Mouse (Mus musculus): ENCODE measurements around the gene C3.
A peak's percentile ranks its signal among the peaks of the same experiment; 100 is the strongest.

Gene C3

DNA sequence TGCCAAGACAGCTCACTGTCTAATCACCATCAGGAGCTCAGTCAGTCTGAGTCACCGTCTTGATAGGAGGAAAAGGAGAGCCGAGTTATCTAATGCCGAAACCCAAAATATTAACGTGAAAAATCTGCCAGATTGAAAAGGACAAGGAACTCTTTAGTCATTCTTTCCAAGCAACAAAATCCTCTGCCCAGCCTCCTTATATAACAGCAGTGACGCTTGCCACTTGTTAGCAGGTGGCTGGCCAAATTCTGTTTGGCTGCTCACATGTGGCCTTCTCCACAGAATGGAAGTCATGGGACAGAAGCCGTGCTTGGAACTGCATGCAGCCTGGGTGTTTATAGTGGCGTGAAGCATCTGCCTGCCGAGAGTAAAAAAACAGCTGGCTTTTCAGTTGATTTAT is 31.8 kb upstream of the C3 start:
- no peaks in the 10 kb centered on the region for H3K27me3 ChIP-seq (ENCODE audit: control insufficient read depth, insufficient read depth, low read length, poor library complexity, severe bottlenecking)
- H3K36me3 ChIP-seq (ENCODE audit: control insufficient read depth, insufficient read depth, low read length, poor library complexity, severe bottlenecking): peaks cover 3% of the 10 kb centered on the region; the same call in 1 of the 2 replicates
- DNase-seq (ENCODE audit: low read depth, low spot score): no peak

DNA sequence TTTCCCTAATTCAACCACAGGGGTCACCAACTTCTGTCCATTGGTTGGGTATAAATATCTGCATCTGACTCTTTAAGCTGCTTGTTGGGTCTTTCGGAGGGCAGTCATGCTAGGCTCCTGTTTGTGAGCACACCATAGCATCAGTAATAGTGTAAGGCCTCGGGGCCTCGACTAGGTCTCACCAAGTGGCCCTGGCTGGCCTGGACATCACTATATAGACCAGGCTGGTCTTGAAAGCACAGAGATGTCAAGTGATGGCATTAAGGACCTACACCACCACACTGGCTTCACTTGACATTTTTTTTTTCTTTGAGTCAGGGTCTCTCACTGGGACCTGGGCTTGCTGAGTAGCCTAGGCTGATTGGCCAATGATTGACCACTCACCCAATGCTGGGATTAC is 30.3 kb upstream of the C3 start:
- Histone ChIP-seq H3K27me3 (ENCODE audit: control insufficient read depth, insufficient read depth, low read length, poor library complexity, severe bottlenecking) (no peaks in the 10 kb centered on the region), H3K36me3 (ENCODE audit: control insufficient read depth, insufficient read depth, low read length, poor library complexity, severe bottlenecking) (peaks cover 3% of the 10 kb centered on the region; the same call in 1 of the 2 replicates)
- DNase-seq (ENCODE audit: low read depth, low spot score): no peak

DNA sequence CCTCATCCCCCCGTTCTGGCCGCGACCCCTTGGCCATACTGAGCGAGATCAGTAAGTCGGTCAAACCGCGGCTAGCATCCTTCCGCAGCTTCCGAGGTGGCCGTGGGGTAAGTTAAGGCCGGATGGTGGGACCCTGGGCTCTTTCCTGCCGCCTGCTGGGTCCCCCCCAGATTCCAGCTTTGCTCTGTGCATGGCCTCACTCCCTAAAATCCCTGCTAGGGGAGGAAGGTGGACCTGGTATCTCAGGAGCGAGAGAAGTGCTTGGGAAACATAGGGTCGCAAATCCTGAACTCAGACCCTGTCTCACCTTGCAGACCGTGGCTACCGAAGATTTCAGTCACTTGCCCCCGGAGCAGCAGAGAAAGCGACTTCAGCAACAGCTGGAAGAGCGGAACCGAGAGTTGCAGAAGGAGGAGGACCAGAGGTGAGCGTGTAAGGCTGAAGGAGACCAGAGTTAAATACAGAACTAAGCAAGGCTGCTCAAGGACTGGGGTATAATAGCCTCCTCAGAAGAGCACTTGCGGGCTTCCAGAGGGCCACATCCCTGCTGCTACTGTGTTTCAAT is 29.1 kb upstream of the C3 start:
- no peaks in the 10 kb centered on the region for H3K27me3 ChIP-seq (ENCODE audit: control insufficient read depth, insufficient read depth, low read length, poor library complexity, severe bottlenecking)
- H3K36me3 ChIP-seq (ENCODE audit: control insufficient read depth, insufficient read depth, low read length, poor library complexity, severe bottlenecking): peaks cover 3% of the 10 kb centered on the region; the same call in 1 of the 2 replicates
- no peak for DNase-seq (ENCODE audit: low read depth, low spot score)

- no peak for DNase-seq (ENCODE audit: low read depth, low spot score)
- H3K36me3 ChIP-seq (ENCODE audit: control insufficient read depth, insufficient read depth, low read length, poor library complexity, severe bottlenecking): peaks cover 3% of the 10 kb centered on the region; the same call in 1 of the 2 replicates
Measured at GRCm38 (mm10) chr17:57255354-57255753, 27.4 kb upstream of the C3 start.

DNA sequence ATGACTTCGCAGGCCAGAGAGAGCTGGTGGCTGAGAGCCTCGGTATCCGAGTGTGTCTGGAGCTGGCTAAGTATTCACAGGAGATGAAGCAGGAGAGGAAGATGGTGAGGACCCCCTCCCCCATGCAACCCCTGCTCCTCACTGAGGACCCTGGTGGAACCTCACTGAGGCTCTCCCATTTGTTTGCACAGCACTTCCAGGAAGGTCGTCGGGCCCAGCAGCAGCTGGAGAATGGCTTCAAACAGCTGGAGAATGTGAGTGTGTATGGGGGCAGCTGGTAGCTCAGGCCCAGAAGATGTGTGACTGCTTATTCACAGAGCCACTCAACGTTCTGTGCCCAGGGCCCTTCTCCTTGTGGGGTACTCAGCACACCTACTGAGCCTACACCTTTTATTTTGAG is 25.4 kb upstream of the C3 start:
- DNase-seq (ENCODE audit: low read depth, low spot score): no peak
- Histone ChIP-seq H3K36me3 (ENCODE audit: control insufficient read depth, insufficient read depth, low read length, poor library complexity, severe bottlenecking) (peaks cover 3% of the 10 kb centered on the region; the same call in 1 of the 2 replicates), H3K27me3 (ENCODE audit: control insufficient read depth, insufficient read depth, low read length, poor library complexity, severe bottlenecking) (no peaks in the 10 kb centered on the region)

More at GRCm38 (mm10) chr17:57255354-57255753, 27.4 kb upstream of the C3 start:
- H3K27me3 ChIP-seq (ENCODE audit: control insufficient read depth, insufficient read depth, low read length, poor library complexity, severe bottlenecking): no peaks in the 10 kb centered on the region

- Histone ChIP-seq H3K36me3 (ENCODE audit: control insufficient read depth, insufficient read depth, low read length, poor library complexity, severe bottlenecking) (peaks cover 3% of the 10 kb centered on the region; the same call in 1 of the 2 replicates), H3K27me3 (ENCODE audit: control insufficient read depth, insufficient read depth, low read length, poor library complexity, severe bottlenecking) (no peaks in the 10 kb centered on the region)
- no peak for DNase-seq (ENCODE audit: low read depth, low spot score)
Measured at GRCm38 (mm10) chr17:57251431-57251830, 23.5 kb upstream of the C3 start.

- peak; percentile 21 for DNase-seq (ENCODE audit: low read depth, low spot score)
- H3K27me3 ChIP-seq (ENCODE audit: control insufficient read depth, insufficient read depth, low read length, poor library complexity, severe bottlenecking): no peaks in the 10 kb centered on the region
Measured at GRCm38 (mm10) chr17:57250461-57251160, 22.7 kb upstream of the C3 start.

GRCm38 (mm10) chr17:57249186-57250181 is 21.5 kb upstream of the C3 start, which contains the start of gene Trip10:
Trip10 (plus strand) TSS chr17:57249455.
- 0 out of 2 replicates have a peak, but pooled peaks cover 2% of the 10 kb centered on the region for H3K36me3 ChIP-seq (ENCODE audit: control insufficient read depth, insufficient read depth, low read length, poor library complexity, severe bottlenecking)
- DNase-seq (ENCODE audit: low read depth, low spot score): peak; percentile 96
- H3K27me3 ChIP-seq (ENCODE audit: control insufficient read depth, insufficient read depth, low read length, poor library complexity, severe bottlenecking): no peaks in the 10 kb centered on the region

More at GRCm38 (mm10) chr17:57250461-57251160, 22.7 kb upstream of the C3 start:
- peaks cover 3% of the 10 kb centered on the region; the same call in 1 of the 2 replicates for H3K36me3 ChIP-seq (ENCODE audit: control insufficient read depth, insufficient read depth, low read length, poor library complexity, severe bottlenecking)

GRCm38 (mm10) chr17:57248771-57249170 is 20.8 kb upstream of the C3 start:
- Histone ChIP-seq H3K36me3 (ENCODE audit: control insufficient read depth, insufficient read depth, low read length, poor library complexity, severe bottlenecking) (0 out of 2 replicates have a peak, but pooled peaks cover 6% of the 10 kb centered on the region), H3K27me3 (ENCODE audit: control insufficient read depth, insufficient read depth, low read length, poor library complexity, severe bottlenecking) (no peaks in the 10 kb centered on the region)
- DNase-seq (ENCODE audit: low read depth, low spot score): peak; percentile 38

DNA sequence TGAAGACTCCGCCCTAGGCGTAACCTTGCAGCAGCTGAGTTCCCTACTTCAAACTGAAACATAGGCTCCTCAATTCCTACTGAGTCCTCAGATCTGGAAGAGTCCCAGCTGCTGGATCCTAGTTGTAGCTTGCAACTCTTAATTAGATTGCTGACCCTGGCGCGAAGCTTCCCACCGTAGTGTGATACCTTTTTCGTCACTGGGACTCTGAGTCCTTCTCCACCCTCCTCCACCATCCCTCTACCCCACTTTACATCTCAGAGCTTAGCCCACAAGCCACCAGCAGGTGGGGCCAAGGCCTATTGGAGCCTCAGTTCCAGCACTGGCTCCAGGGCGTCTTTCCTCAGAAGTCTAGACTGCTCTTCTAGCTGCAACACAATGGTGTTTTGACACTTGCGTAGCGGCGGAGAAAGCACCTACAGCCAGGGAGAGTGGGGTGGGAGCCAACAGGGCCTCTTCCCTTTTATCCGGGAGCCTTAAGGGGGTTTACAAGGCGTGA is 20.3 kb upstream of the C3 start, which contains the start of gene Gpr108:
Gpr108 (minus strand) TSS at position 246 of the 499 bp plus-strand sequence.
- H3K36me3 ChIP-seq (ENCODE audit: control insufficient read depth, insufficient read depth, low read length, poor library complexity, severe bottlenecking): peaks cover 6% of the 10 kb centered on the region; the same call in 1 of the 2 replicates
- peak; percentile 89 for DNase-seq (ENCODE audit: low read depth, low spot score)

GRCm38 (mm10) chr17:57247393-57248200 is 19.7 kb upstream of the C3 start:
- peak; percentile 96 for DNase-seq (ENCODE audit: low read depth, low spot score)
- Histone ChIP-seq H3K36me3 (ENCODE audit: control insufficient read depth, insufficient read depth, low read length, poor library complexity, severe bottlenecking) (peaks cover 12% of the 10 kb centered on the region), H3K27me3 (ENCODE audit: control insufficient read depth, insufficient read depth, low read length, poor library complexity, severe bottlenecking) (no peaks in the 10 kb centered on the region)

More for the DNA sequence above, 20.3 kb upstream of the C3 start, which contains the start of gene Gpr108:
- no peaks in the 10 kb centered on the region for H3K27me3 ChIP-seq (ENCODE audit: control insufficient read depth, insufficient read depth, low read length, poor library complexity, severe bottlenecking)

- no peaks in the 10 kb centered on the region for H3K27me3 ChIP-seq (ENCODE audit: control insufficient read depth, insufficient read depth, low read length, poor library complexity, severe bottlenecking)
- peaks cover 16% of the 10 kb centered on the region for H3K36me3 ChIP-seq (ENCODE audit: control insufficient read depth, insufficient read depth, low read length, poor library complexity, severe bottlenecking)
- peak; percentile 18 for DNase-seq (ENCODE audit: low read depth, low spot score)
Measured at GRCm38 (mm10) chr17:57246663-57247392, 18.9 kb upstream of the C3 start.

DNA sequence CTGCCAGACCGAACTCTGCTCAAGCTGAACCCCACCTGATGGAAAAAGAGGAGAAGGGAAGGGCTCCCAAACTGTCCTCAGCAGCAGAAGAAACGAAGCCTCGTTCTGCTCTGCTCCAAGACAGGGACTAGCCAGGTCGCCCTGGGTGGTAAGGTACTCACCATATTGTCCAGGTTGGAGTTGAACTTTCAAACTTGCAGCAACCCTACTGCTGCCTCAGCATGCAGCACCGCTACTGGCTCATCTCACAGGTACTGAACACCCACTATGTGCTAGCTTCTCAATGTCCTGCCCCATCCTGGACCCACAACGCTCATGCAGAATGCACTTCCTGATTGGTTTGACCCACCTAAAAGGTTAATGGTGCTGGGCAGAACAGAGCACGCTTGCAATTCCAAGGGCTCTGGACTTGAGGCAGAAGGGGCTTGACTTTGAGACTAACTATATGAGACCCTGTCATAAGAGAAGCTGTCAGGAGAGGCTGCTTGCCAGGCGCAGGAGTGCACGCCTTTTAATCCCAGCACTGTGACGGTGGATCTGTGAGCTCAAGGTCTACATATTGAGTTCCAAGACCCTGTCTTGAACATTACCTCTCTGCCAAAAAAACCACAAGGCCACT is 17.5 kb upstream of the C3 start:
- Histone ChIP-seq H3K27me3 (ENCODE audit: control insufficient read depth, insufficient read depth, low read length, poor library complexity, severe bottlenecking) (no peaks in the 10 kb centered on the region), H3K36me3 (ENCODE audit: control insufficient read depth, insufficient read depth, low read length, poor library complexity, severe bottlenecking) (peaks cover 16% of the 10 kb centered on the region)
- DNase-seq (ENCODE audit: low read depth, low spot score): no peak

Measured in splenic B cell, adult 2 months (primary cell).